Mouse (Mus musculus) midbrain, embryonic 11.5 days (tissue): Measurements from ENCODE around the gene Hadh. TPM values are rescaled to one million over a fixed set of nuclear protein-coding genes. Genes with fewer than 3 reads are reported as not detected.

ENCODE experiments used
- ATAC-seq: fragments of 200-750 bp; cut with Nextera tagmentation; 2 replicates; pipeline ENCODE4 v1.8.0; 2017; ENCODE audit warnings: moderate TSS enrichment, moderate library complexity; ENCODE audit not compliant: low FRiP score
- DNase-seq: peaks from one replicate; pipeline ENCODE4 v3.0.0; 2015; ENCODE audit warnings: low spot score; ENCODE audit errors: missing footprints
- H3K27ac ChIP-seq: fragments of 300-500 bp; sonication (generic); 2 replicates; pipeline ENCODE4 v1.5.1; 2014; ENCODE audit warnings: low read depth, low read length
- H3K27me3 ChIP-seq: fragments of 300-500 bp; sonication (generic); 2 replicates; pipeline ENCODE4 v1.6.1; 2014; ENCODE audit warnings: mild to moderate bottlenecking, low read length, moderate library complexity, mixed read lengths; ENCODE audit not compliant: control insufficient read depth, insufficient read depth
- H3K36me3 ChIP-seq: fragments of 300-500 bp; sonication (generic); 2 replicates; pipeline ENCODE4 v1.6.1; 2014; ENCODE audit warnings: mild to moderate bottlenecking, low read length, moderate library complexity, mixed read lengths; ENCODE audit not compliant: control insufficient read depth, insufficient read depth
- H3K4me1 ChIP-seq: fragments of 300-500 bp; sonication (generic); 2 replicates; pipeline ENCODE4 v1.6.1; 2014; ENCODE audit warnings: low read length; ENCODE audit not compliant: control insufficient read depth, insufficient read depth
- H3K4me2 ChIP-seq: fragments of 300-500 bp; sonication (generic); 2 replicates; pipeline ENCODE4 v1.6.1; 2014; ENCODE audit warnings: mild to moderate bottlenecking, moderate library complexity
- H3K4me3 ChIP-seq: fragments of 300-500 bp; sonication (generic); 2 replicates; pipeline ENCODE4 v1.5.1; 2014; ENCODE audit warnings: low read depth, low read length
- H3K9ac ChIP-seq: fragments of 300-500 bp; sonication (generic); 2 replicates; pipeline ENCODE4 v1.6.1; 2014; ENCODE audit warnings: low read length
- H3K9me3 ChIP-seq: fragments of 300-500 bp; sonication (generic); 2 replicates; pipeline ENCODE4 v1.6.1; 2016; ENCODE audit warnings: low read length; ENCODE audit not compliant: control insufficient read depth
- WGBS: fragments of 180-500 bp; shearing (Covaris S2); extraction: QIAGEN DNeasy Blood & Tissue Kit; methylation state at CpG from one replicate; pipeline ENCODE4 v1.1.7; 2014; 5-methylcytosine and 5-hydroxymethylcytosine counted together
- polyA plus RNA-seq: library from polyadenylated mRNA; unstranded; fragments of >200 nt; fragmentation: Nextera tagmentation; extraction: Ambion mirVana; gene quantifications from 2 replicates; pipeline ENCODE4 v1.2.1, GENCODE M21; 2014

The Hadh gene
- polyA plus RNA-seq = 66.5 and 71.6 TPM in 2 replicates

GRCm38 (mm10) chr3:131271559-131272373, at the start of gene Hadh:
Gene Hadh, minus strand, starts transcription at chr3:131272101.
- Histone ChIP-seq H3K4me3 (peak within 1 kb of the TSS; percentile 65), H3K27ac (no peak within 1 kb of the TSS), H3K4me1 (peaks cover 17% of the 10 kb centered on the region), H3K36me3 (no peaks in the 10 kb centered on the region), H3K9me3 (no peaks in the 10 kb centered on the region), H3K4me2 (peak within 1 kb of the TSS; percentile 88), H3K27me3 (no peaks in the 10 kb centered on the region; the same call in 1 of the 2 replicates), H3K9ac (peak within 1 kb of the TSS; percentile 70)
- ATAC-seq = peak; percentile 95
- 0% methylated on average over 53 of the region's 54 CpGs for WGBS
- DNase-seq = peak; percentile 99

- Histone ChIP-seq H3K9me3 (no peaks in the 10 kb centered on the region), H3K36me3 (no peaks in the 10 kb centered on the region), H3K27me3 (no peaks in the 10 kb centered on the region), H3K4me1 (no peaks in the 10 kb centered on the region), H3K4me3 (no peak overlapping the region), H3K27ac (no peak overlapping the region), H3K4me2 (no peak overlapping the region), H3K9ac (no peak overlapping the region)
- WGBS = 4% methylated on average over 3 of the region's 3 CpGs
- peak; percentile 35; the same call in 1 of the 2 replicates for ATAC-seq
- peak; percentile 96 for DNase-seq
These were observed 48.3 kb upstream of the Hadh start for GRCm38 (mm10) chr3:131320184-131320583.

GRCm38 (mm10) chr3:131318211-131318610, 46.3 kb upstream of the Hadh start:
- 66% methylated on average over 2 of the region's 2 CpGs for WGBS
- no peak overlapping the region for H3K27ac ChIP-seq
- H3K4me1 ChIP-seq = no peaks in the 10 kb centered on the region
- no peak overlapping the region for H3K4me3 ChIP-seq
- DNase-seq = peak; percentile 80
- H3K9me3 ChIP-seq = no peaks in the 10 kb centered on the region
- ATAC-seq = no peak
- no peaks in the 10 kb centered on the region for H3K27me3 ChIP-seq
- H3K9ac ChIP-seq = no peak overlapping the region
- H3K4me2 ChIP-seq = no peak overlapping the region
- no peaks in the 10 kb centered on the region for H3K36me3 ChIP-seq

GRCm38 (mm10) chr3:131317126-131317525, 45.2 kb upstream of the Hadh start:
- Histone ChIP-seq H3K9ac (no peak overlapping the region), H3K9me3 (no peaks in the 10 kb centered on the region), H3K4me1 (no peaks in the 10 kb centered on the region), H3K4me3 (no peak overlapping the region), H3K27ac (no peak overlapping the region), H3K27me3 (no peaks in the 10 kb centered on the region), H3K36me3 (no peaks in the 10 kb centered on the region), H3K4me2 (no peak overlapping the region)
- ATAC-seq (no peak), DNase-seq (peak; percentile 81)
- WGBS = 100% methylated on average over 1 of the region's 1 CpGs

- H3K9ac ChIP-seq = no peak overlapping the region
- no peaks in the 10 kb centered on the region for H3K4me1 ChIP-seq
- H3K27me3 ChIP-seq = no peaks in the 10 kb centered on the region
- DNase-seq = peak; percentile 83
- no peaks in the 10 kb centered on the region for H3K36me3 ChIP-seq
- H3K4me3 ChIP-seq = no peak overlapping the region
- H3K4me2 ChIP-seq = no peak overlapping the region
- H3K27ac ChIP-seq = no peak overlapping the region
- ATAC-seq = 0 out of 2 replicates have a peak, but pooled peaks have one; percentile 27
- WGBS = 45% methylated on average over 4 of the region's 4 CpGs
- H3K9me3 ChIP-seq = no peaks in the 10 kb centered on the region
These were observed 44.1 kb upstream of the Hadh start for GRCm38 (mm10) chr3:131315957-131316510.

- 93% methylated on average over 9 of the region's 9 CpGs for WGBS
- ATAC-seq = no peak
These were observed 40.4 kb upstream of the Hadh start for GRCm38 (mm10) chr3:131312340-131312739.

GRCm38 (mm10) chr3:131310572-131310971, 38.7 kb upstream of the Hadh start:
- no peaks in the 10 kb centered on the region for H3K36me3 ChIP-seq
- WGBS = 87% methylated on average over 4 of the region's 4 CpGs
- H3K9ac ChIP-seq = no peak overlapping the region
- no peaks in the 10 kb centered on the region for H3K4me1 ChIP-seq
- H3K27ac ChIP-seq = no peak overlapping the region
- no peak overlapping the region for H3K4me3 ChIP-seq
- no peaks in the 10 kb centered on the region for H3K9me3 ChIP-seq
- no peak overlapping the region for H3K4me2 ChIP-seq
- DNase-seq (peak; percentile 33), ATAC-seq (no peak)
- H3K27me3 ChIP-seq = no peaks in the 10 kb centered on the region

More at GRCm38 (mm10) chr3:131312340-131312739, 40.4 kb upstream of the Hadh start:
- H3K9me3 ChIP-seq = no peaks in the 10 kb centered on the region
- no peaks in the 10 kb centered on the region for H3K27me3 ChIP-seq
- H3K4me3 ChIP-seq = no peak overlapping the region
- no peaks in the 10 kb centered on the region for H3K36me3 ChIP-seq
- no peak overlapping the region for H3K27ac ChIP-seq
- H3K4me1 ChIP-seq = no peaks in the 10 kb centered on the region
- H3K9ac ChIP-seq = no peak overlapping the region
- peak; percentile 53 for DNase-seq
- H3K4me2 ChIP-seq = no peak overlapping the region

- 85% methylated on average over 3 of the region's 3 CpGs for WGBS
- H3K9ac ChIP-seq = no peak overlapping the region
- peaks cover 2% of the 10 kb centered on the region; the same call in 1 of the 2 replicates for H3K27me3 ChIP-seq
- H3K36me3 ChIP-seq = no peaks in the 10 kb centered on the region
- no peak overlapping the region for H3K4me2 ChIP-seq
- no peak overlapping the region for H3K4me3 ChIP-seq
- DNase-seq = no peak
- ATAC-seq = no peak
- no peak overlapping the region for H3K27ac ChIP-seq
- H3K4me1 ChIP-seq = no peaks in the 10 kb centered on the region
- H3K9me3 ChIP-seq = no peaks in the 10 kb centered on the region
These were observed 35.9 kb upstream of the Hadh start for GRCm38 (mm10) chr3:131307811-131308210.

- peaks cover 4% of the 10 kb centered on the region; the same call in 1 of the 2 replicates for H3K27me3 ChIP-seq
- ATAC-seq (no peak), DNase-seq (peak; percentile 70)
- H3K4me3 ChIP-seq = no peak overlapping the region
- H3K9ac ChIP-seq = no peak overlapping the region
- no peak overlapping the region for H3K4me2 ChIP-seq
- no peaks in the 10 kb centered on the region for H3K4me1 ChIP-seq
- no peaks in the 10 kb centered on the region for H3K36me3 ChIP-seq
- no peak overlapping the region for H3K27ac ChIP-seq
- WGBS = 84% methylated on average over 7 of the region's 7 CpGs
- no peaks in the 10 kb centered on the region for H3K9me3 ChIP-seq
These were observed 34.4 kb upstream of the Hadh start for GRCm38 (mm10) chr3:131306255-131306654.
